Mouse (Mus musculus): ENCODE data around the gene Gm26602. TPM values are rescaled to one million over a fixed set of nuclear protein-coding genes. Genes with fewer than 3 reads are reported as not detected.
A peak's percentile ranks its signal among the peaks of the same experiment; 100 is the strongest.

Gm26602 gene
- polyA plus RNA-seq, 2 experiments: not detected

GRCm38 (mm10) chr10:79896306-79896705 is 14.3 kb upstream of the Gm26602 start:
- no peaks in the 10 kb centered on the region for H3K4me1 ChIP-seq (ENCODE audit: control insufficient read depth, insufficient read depth, low read length)
- no peak for TF ChIP-seq POLR2A (IDR thresholded peaks at IDR 0.05; ENCODE audit: borderline replicate concordance, extremely low read depth, insufficient read depth, insufficient read length)
- DNase-seq (ENCODE audit: low spot score): no peak
- 91% methylated on average over 15 of the region's 16 CpGs for WGBS
- no peaks in the 10 kb centered on the region for H3K27me3 ChIP-seq (ENCODE audit: control insufficient read depth, insufficient read depth, low read length)
- H3K9ac ChIP-seq (ENCODE audit: low read depth, low read length, severe bottlenecking): no peak overlapping the region
- ATAC-seq (ENCODE audit: low FRiP score, low read depth): no peak
- H3K27ac ChIP-seq (replicated peaks; ENCODE audit: low read depth, low read length): no peak overlapping the region
- no peak overlapping the region for H3K4me3 ChIP-seq (replicated peaks; ENCODE audit: low read length)
- H3K36me3 ChIP-seq (ENCODE audit: control insufficient read depth, insufficient read depth, low read length): peaks cover 50% of the 10 kb centered on the region
- H3K9me3 ChIP-seq (ENCODE audit: control insufficient read depth, low read length): no peaks in the 10 kb centered on the region
- H3K4me2 ChIP-seq (replicated peaks; ENCODE audit: low read depth, low read length, severe bottlenecking): no peak overlapping the region

GRCm38 (mm10) chr10:79896814-79897213 is 13.8 kb upstream of the Gm26602 start:
- Histone ChIP-seq H3K27ac (replicated peaks; ENCODE audit: low read depth, low read length) (no peak overlapping the region), H3K4me3 (replicated peaks; ENCODE audit: low read length) (no peak overlapping the region), H3K9ac (ENCODE audit: low read depth, low read length, severe bottlenecking) (no peak overlapping the region), H3K27me3 (ENCODE audit: control insufficient read depth, insufficient read depth, low read length) (no peaks in the 10 kb centered on the region), H3K9me3 (ENCODE audit: control insufficient read depth, low read length) (no peaks in the 10 kb centered on the region), H3K4me2 (replicated peaks; ENCODE audit: low read depth, low read length, severe bottlenecking) (no peak overlapping the region), H3K4me1 (ENCODE audit: control insufficient read depth, insufficient read depth, low read length) (no peaks in the 10 kb centered on the region), H3K36me3 (ENCODE audit: control insufficient read depth, insufficient read depth, low read length) (peaks cover 54% of the 10 kb centered on the region)
- TF ChIP-seq POLR2A (IDR thresholded peaks at IDR 0.05; ENCODE audit: borderline replicate concordance, extremely low read depth, insufficient read depth, insufficient read length): no peak
- DNase-seq (ENCODE audit: low spot score): no peak
- ATAC-seq (ENCODE audit: low FRiP score, low read depth): no peak
- 84% methylated on average over 13 of the region's 13 CpGs for WGBS

- Histone ChIP-seq H3K4me3 (replicated peaks; ENCODE audit: low read length) (no peak overlapping the region), H3K9me3 (ENCODE audit: control insufficient read depth, low read length) (no peaks in the 10 kb centered on the region), H3K27ac (replicated peaks; ENCODE audit: low read depth, low read length) (no peak overlapping the region), H3K36me3 (ENCODE audit: control insufficient read depth, insufficient read depth, low read length) (peaks cover 61% of the 10 kb centered on the region), H3K27me3 (ENCODE audit: control insufficient read depth, insufficient read depth, low read length) (no peaks in the 10 kb centered on the region), H3K9ac (ENCODE audit: low read depth, low read length, severe bottlenecking) (no peak overlapping the region), H3K4me2 (replicated peaks; ENCODE audit: low read depth, low read length, severe bottlenecking) (no peak overlapping the region), H3K4me1 (ENCODE audit: control insufficient read depth, insufficient read depth, low read length) (no peaks in the 10 kb centered on the region)
- no peak for TF ChIP-seq POLR2A (IDR thresholded peaks at IDR 0.05; ENCODE audit: borderline replicate concordance, extremely low read depth, insufficient read depth, insufficient read length)
- DNase-seq (ENCODE audit: low spot score) (no peak), ATAC-seq (ENCODE audit: low FRiP score, low read depth) (no peak)
- 54% methylated on average over 20 of the region's 20 CpGs for WGBS
These were observed 13.1 kb upstream of the Gm26602 start for GRCm38 (mm10) chr10:79897316-79898245.

GRCm38 (mm10) chr10:79900951-79901410 is 9.7 kb upstream of the Gm26602 start:
- H3K4me1 ChIP-seq (ENCODE audit: control insufficient read depth, insufficient read depth, low read length): no peaks in the 10 kb centered on the region
- no peaks in the 10 kb centered on the region for H3K27me3 ChIP-seq (ENCODE audit: control insufficient read depth, insufficient read depth, low read length)
- DNase-seq (ENCODE audit: low spot score) (no peak), ATAC-seq (ENCODE audit: low FRiP score, low read depth) (no peak)
- no peak overlapping the region for H3K4me3 ChIP-seq (replicated peaks; ENCODE audit: low read length)
- peak overlapping the region; percentile 28; the same call in 1 of the 2 replicates for H3K9ac ChIP-seq (ENCODE audit: low read depth, low read length, severe bottlenecking)
- H3K27ac ChIP-seq (replicated peaks; ENCODE audit: low read depth, low read length): no peak overlapping the region
- no peaks in the 10 kb centered on the region for H3K9me3 ChIP-seq (ENCODE audit: control insufficient read depth, low read length)
- no peak for TF ChIP-seq POLR2A (IDR thresholded peaks at IDR 0.05; ENCODE audit: borderline replicate concordance, extremely low read depth, insufficient read depth, insufficient read length)
- H3K4me2 ChIP-seq (replicated peaks; ENCODE audit: low read depth, low read length, severe bottlenecking): no peak overlapping the region
- H3K36me3 ChIP-seq (ENCODE audit: control insufficient read depth, insufficient read depth, low read length): peaks cover 80% of the 10 kb centered on the region
- 36% methylated on average over 2 of the region's 2 CpGs for WGBS

GRCm38 (mm10) chr10:79906712-79907111 is 3.9 kb upstream of the Gm26602 start:
- no peak for TF ChIP-seq POLR2A (IDR thresholded peaks at IDR 0.05; ENCODE audit: borderline replicate concordance, extremely low read depth, insufficient read depth, insufficient read length)
- Histone ChIP-seq H3K9ac (ENCODE audit: low read depth, low read length, severe bottlenecking) (no peak overlapping the region), H3K9me3 (ENCODE audit: control insufficient read depth, low read length) (no peaks in the 10 kb centered on the region), H3K4me3 (replicated peaks; ENCODE audit: low read length) (no peak overlapping the region), H3K27ac (replicated peaks; ENCODE audit: low read depth, low read length) (no peak overlapping the region), H3K36me3 (ENCODE audit: control insufficient read depth, insufficient read depth, low read length) (peaks cover 65% of the 10 kb centered on the region), H3K27me3 (ENCODE audit: control insufficient read depth, insufficient read depth, low read length) (no peaks in the 10 kb centered on the region), H3K4me1 (ENCODE audit: control insufficient read depth, insufficient read depth, low read length) (no peaks in the 10 kb centered on the region), H3K4me2 (replicated peaks; ENCODE audit: low read depth, low read length, severe bottlenecking) (no peak overlapping the region)
- no peak for ATAC-seq (ENCODE audit: low FRiP score, low read depth)
- WGBS: 92% methylated on average over 9 of the region's 9 CpGs
- no peak for DNase-seq (ENCODE audit: low spot score)

Measured in limb, embryonic 14.5 days (tissue).